Mouse (Mus musculus): Measurements from ENCODE around the gene Vwf.

Vwf gene

DNA sequence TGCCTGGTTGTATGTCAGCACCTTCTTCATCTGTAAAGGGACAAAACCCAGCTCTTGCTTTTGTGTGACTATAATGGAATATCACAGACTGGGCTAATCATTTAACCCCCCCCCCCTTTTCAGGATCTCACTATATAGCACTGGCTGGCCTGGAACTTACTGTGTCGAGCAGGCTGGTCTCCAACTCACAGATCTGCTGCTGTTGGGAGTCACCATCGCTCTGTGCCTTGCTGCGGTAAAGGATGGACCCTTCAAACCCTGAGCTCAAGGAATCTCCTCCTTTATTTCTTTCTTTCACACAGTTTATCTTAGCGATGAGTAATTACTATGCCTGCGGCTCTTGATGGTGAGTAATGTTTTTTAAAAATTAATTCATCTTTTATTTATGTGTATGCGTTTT, at the start of gene Vwf:
Gene Vwf, plus strand, starts transcription at position 301 of the 400 bp plus-strand sequence.
- in situ Hi-C loops (cut with MboI; ENCODE audit: unreplicated experiment in 2 of 2) = no loop called here

- in situ Hi-C loops (cut with MboI; ENCODE audit: unreplicated experiment in 2 of 2) = no loop called here
Measured at GRCm38 (mm10) chr6:125498062-125498461, 48.5 kb upstream of the Vwf start.

DNA sequence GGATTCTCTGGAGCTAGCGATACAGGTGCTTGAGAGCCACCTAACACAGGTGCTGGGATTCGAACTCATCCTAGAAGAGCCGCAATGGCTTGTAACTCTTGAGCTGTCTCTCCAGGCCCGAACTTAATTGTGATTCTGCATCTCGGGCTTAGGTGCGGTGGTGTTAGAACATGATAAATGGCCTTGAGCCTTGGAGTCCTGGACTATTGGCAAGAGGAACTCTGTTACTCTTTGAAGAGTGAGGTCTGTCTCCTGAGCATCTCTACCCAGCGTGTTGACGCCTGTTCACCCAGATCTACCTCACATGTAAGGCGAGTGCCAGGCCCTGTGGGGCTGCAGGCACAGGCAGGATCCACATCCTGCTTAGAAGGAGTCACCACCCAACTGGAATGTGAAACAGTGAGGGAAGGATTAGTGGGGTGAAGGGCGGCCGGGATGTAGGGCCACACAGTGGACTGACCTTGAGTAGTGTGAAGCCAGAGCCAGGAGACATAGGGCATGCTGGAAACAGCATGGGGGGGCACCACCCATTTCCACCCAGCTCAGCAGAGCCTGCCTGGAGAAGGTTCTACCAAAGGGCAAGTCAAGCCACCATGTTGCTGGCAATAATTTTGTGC, 43.3 kb upstream of the Vwf start:
- in situ Hi-C loops (cut with MboI; ENCODE audit: unreplicated experiment in 2 of 2) = no loop called here

- in situ Hi-C loops (cut with MboI; ENCODE audit: unreplicated experiment in 2 of 2) = no loop called here
Measured at GRCm38 (mm10) chr6:125504622-125505355, 41.8 kb upstream of the Vwf start.

GRCm38 (mm10) chr6:125506427-125506826, 40.1 kb upstream of the Vwf start:
- in situ Hi-C loops (cut with MboI; ENCODE audit: unreplicated experiment in 2 of 2) = no loop called here

DNA sequence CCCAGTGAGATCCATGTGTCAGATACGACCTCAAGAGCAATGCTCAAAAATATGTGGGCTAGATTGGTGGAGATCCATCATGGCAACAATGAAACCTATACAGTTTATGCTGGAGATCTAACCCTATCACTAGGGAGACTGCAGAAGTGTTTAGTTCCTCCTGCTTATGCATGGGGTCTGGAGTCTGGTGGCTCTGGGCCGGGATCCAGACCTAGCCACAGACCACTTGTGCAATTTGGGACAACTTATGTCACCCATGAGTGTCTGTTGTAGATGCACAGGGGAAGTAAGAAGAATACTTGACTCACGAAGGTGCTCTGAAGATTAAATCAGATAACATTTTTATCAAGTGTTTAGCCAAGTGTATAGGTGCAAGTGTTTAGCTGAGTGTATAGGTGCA, 36.8 kb upstream of the Vwf start:
- in situ Hi-C loops (cut with MboI; ENCODE audit: unreplicated experiment in 2 of 2) = no loop called here

- in situ Hi-C loops (cut with MboI; ENCODE audit: unreplicated experiment in 2 of 2) = no loop called here
Measured at GRCm38 (mm10) chr6:125510645-125511044, 35.9 kb upstream of the Vwf start.

DNA sequence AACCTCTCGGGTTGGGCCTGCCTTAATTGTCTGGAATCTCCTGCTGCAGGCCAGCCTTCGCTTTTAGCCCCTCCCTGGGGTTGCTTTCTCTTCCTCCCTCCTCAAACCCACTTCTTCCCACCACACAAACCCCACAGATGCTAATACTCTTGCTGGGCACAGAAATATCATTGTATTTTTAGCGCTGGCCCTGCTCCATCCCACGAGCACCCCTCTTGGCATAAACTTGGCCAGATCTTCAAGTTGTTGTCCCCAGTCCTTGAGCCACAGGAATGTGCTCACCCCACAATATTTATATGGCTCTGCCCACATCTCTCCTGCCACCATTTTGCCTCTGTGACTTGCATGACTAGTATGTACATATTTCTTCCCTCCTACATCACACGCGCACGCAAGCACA, 35.4 kb upstream of the Vwf start:
- in situ Hi-C loops (cut with MboI; ENCODE audit: unreplicated experiment in 2 of 2) = no loop called here

DNA sequence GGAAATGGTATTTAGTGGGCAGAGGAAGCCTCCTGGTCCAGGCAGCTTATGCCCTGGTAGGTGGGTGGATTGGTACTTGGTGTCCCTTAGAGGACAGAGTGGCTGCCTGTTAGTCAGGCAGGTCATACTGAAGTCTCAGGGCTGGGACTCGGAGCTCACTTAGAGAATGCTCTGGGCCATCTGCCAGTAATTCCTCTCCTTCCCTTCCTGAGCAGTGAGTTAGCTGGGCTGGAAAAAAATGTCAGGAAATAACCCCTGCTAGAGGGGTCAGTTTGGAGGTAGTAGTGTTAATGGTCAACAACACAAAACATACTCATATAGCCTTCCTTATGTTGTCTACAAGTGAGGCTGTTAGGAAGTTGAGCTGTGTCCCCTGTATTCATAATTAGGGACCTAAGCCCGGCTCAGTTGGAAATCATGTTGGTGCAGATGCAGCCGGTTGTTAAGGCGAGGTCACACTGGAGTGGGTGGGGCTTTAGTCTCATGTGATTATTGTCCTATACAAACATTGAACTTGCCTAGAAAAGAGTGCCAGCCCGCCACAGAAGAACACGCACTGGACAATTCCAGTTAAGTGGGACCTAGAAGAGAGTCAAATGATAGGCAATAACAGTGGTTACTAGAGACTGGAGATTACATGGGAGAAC, 33.5 kb upstream of the Vwf start:
- in situ Hi-C loops (cut with MboI; ENCODE audit: unreplicated experiment in 2 of 2) = no loop called here

DNA sequence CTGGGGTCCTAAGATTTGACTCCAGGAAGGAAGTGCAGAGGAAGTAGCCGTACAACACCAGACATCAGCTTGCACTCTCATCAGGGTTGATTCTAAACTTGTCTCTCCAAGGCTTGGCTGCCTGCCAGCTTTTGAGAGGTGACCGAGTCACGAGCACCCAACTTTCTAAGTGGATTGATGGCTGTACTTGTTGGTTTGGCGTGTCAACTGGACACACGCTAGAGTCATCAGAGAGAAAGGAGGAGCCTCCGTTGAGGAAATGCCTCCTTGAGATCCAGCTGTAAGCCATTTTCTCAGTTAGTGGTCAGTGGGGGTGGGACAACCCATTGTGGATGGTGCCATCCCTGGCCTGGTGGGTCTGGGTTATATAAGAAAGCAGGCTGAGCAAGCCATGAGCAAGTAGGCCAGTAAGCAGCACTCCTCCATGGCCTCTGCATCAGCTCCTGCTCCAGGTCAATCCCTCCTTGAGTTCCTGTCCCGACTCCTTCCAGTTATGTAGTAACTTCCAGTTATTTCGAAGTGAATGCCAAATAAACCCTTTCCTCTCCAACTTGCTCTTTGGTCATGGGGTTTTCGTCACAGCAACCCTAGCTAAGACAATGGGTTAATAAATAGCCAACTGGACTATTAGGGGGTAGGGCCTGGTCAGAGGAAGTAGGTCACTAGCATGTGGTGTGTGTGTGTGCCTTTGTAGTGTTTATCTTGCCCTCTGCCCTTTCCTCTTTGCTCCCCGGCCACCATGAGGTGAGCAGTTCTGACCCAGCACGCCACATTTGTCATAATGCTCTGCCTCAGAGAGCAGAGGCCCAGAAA, 30.9 kb upstream of the Vwf start:
- in situ Hi-C loops (cut with MboI; ENCODE audit: unreplicated experiment in 2 of 2) = no loop called here

DNA sequence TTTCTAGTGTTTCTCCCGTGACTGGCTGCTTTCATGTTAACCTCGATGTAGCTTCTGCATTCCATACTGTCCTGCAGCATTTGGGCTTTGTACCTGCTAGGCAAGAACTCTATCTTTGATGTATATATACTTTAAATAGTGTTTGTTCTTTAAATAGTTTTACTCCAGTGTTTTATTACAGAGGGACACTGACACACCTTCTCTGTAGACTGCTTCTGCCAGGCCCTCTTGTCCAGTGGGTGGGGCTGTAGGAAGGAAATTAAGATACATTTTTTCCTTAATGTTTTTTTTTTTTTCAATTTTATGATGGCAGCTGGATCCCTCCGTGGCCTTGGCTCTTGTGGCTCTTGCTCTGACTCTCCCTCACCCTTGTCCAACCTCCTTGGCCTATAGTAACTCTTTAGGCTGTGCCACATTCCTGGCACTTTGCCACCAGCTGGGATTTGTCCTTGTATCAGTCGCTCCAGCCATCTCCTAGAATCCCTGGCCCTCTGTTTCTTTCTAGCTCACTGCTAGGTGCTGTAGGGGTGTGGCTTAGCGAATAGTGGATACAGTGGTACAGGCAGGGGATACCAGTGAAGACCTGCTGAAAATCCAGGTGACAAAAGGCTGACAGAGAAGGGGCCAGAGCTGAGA, 24.9 kb upstream of the Vwf start:
- in situ Hi-C loops (cut with MboI; ENCODE audit: unreplicated experiment in 2 of 2) = no loop called here

GRCm38 (mm10) chr6:125524027-125524426, 22.5 kb upstream of the Vwf start:
- in situ Hi-C loops (cut with MboI; ENCODE audit: unreplicated experiment in 2 of 2) = no loop called here

DNA sequence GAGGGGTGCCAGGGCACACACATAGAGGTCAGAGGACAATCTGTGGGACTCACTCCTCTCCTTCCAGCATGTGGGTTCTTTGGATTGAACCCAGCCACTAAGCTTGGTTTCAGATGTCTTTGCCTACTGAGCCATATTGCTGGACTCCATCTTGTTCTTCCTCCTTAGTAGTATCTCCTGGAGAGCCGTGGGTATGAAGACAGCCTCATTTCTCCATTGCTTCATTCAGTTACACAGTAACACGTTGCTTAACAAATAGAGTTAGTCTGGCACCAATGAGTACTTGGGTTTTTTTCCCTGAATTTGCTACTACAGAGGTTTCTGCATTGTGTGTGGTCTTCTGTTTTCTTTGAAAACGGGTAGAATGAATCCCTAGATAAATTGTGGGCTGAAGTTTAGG, 20.5 kb upstream of the Vwf start:
- in situ Hi-C loops (cut with MboI; ENCODE audit: unreplicated experiment in 2 of 2) = no loop called here

DNA sequence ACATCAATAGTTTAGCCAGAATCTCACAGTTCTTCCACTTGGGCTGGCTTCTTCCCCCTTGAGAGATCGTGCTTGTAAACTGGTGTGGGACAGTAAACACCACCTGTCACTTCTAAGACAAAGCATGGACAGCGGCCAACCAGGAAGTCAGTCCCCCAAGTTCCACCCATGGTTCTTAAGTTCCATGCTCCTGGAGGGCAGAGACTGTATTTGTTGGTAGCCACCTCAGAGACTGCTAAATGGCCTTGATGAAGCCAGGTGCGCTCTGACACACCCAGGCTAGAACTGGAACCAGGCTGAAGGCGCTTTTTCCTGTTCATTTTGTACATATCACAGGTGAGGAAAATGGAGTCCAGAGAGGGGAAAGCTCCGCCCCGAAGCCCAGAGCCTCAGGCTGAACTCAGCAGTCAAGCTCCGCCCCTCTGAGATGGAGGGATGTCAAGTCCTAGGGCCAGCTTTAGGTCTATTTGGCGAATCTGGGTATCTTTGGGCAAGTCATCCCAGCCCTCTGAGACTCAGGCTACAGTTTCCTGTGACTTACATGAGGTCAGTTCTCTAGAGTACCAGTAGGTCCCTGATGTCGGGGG, 17.9 kb upstream of the Vwf start:
- in situ Hi-C loops (cut with MboI; ENCODE audit: unreplicated experiment in 2 of 2) = no loop called here

- in situ Hi-C loops (cut with MboI; ENCODE audit: unreplicated experiment in 2 of 2) = no loop called here
Measured at GRCm38 (mm10) chr6:125529479-125529878, 17.1 kb upstream of the Vwf start.

DNA sequence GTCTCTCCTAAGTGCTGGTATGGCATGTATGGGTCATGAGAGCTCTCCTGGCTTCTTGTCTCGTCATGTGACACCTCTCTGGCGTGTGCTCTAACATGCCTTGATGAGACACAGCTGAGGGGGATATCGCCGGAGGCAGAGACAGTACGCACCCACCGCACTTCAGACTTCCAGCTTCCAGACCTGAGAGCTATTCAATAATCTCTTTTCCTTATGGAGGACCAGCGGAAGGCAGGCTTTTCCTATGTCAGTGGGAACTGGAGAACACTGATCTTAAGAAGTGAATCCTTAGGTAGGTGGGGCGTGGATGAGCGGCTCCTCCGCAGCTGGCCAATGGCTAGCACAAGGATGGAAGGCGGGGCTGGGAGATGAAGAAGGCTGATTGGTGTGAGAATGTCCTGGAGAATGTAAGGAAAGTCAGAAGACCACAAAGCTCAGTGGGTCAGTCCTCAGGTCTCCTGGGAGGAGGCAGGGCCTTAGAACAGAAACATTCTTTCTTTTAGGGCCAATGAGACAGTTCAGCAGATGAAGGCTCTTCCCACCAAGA, 13.4 kb upstream of the Vwf start:
- in situ Hi-C loops (cut with MboI; ENCODE audit: unreplicated experiment in 2 of 2) = no loop called here

DNA sequence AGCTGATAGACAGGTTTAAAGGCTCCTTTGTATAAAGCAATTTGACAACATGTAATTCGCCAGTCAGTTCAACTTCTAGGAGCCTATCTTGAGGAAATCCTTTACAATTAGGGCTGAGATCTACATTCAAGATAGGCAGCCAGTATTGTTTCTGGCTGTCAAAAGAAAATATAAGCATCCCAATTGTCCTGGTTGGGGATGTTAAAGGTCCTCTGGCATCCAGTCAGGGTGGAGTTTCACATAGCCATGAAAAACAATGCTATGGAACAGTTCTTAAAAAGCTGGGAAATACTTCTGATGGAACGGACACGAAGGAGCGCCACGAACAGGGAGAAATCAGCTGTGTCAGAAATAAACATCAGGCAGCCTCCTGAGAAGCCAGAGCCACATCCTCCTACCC, 11.6 kb upstream of the Vwf start:
- in situ Hi-C loops (cut with MboI; ENCODE audit: unreplicated experiment in 2 of 2) = no loop called here

- in situ Hi-C loops (cut with MboI; ENCODE audit: unreplicated experiment in 2 of 2) = no loop called here
Measured at GRCm38 (mm10) chr6:125538469-125538868, 8.1 kb upstream of the Vwf start.

GRCm38 (mm10) chr6:125539423-125539822, 7.2 kb upstream of the Vwf start:
- in situ Hi-C loops (cut with MboI; ENCODE audit: unreplicated experiment in 2 of 2) = no loop called here

- in situ Hi-C loops (cut with MboI; ENCODE audit: unreplicated experiment in 2 of 2) = no loop called here
Measured at GRCm38 (mm10) chr6:125540199-125540598, 6.4 kb upstream of the Vwf start.
